Mouse (Mus musculus): ENCODE measurements around the gene Tbcd.

- no peak for TF ChIP-seq MAZ (IDR thresholded peaks at IDR 0.05; ENCODE audit: low read depth, low read length)
- no peak for TF ChIP-seq POLR2A (IDR thresholded peaks at IDR 0.05; ENCODE audit: low read depth, low read length)
- TF ChIP-seq CTCF (conservative IDR thresholded peaks at IDR 0.05 in 1 of 2, IDR thresholded peaks at IDR 0.05 in 1 of 2; ENCODE audit: low read depth in 2 of 2, low read length in 2 of 2), result no peak
- no peak for TF ChIP-seq ELF1 (IDR thresholded peaks at IDR 0.05; ENCODE audit: low read depth, low read length)
- no peak for TF ChIP-seq SMC3 (IDR thresholded peaks at IDR 0.05; ENCODE audit: low read depth, low read length)
- TF ChIP-seq EP300 (IDR thresholded peaks at IDR 0.05; ENCODE audit: low read length), result no peak
- TF ChIP-seq MAFK (IDR thresholded peaks at IDR 0.05; ENCODE audit: insufficient replicate concordance, low read length), result no peak
- TF ChIP-seq POLR2AphosphoS2 (IDR thresholded peaks at IDR 0.05; ENCODE audit: low read depth, low read length), result no peak
- no peak for TF ChIP-seq MXI1 (IDR thresholded peaks at IDR 0.05; ENCODE audit: low read depth, low read length)
- no peak for TF ChIP-seq MAX (IDR thresholded peaks at IDR 0.05; ENCODE audit: low read length)
- no peak for TF ChIP-seq NRF1 (IDR thresholded peaks at IDR 0.05; ENCODE audit: low read depth, low read length)
Observed at GRCm38 (mm10) chr11:121631410-121631809, 179.7 kb downstream of the Tbcd start.

Measured in CH12.LX (cell line).